Mouse (Mus musculus) c-Kit-negative CD71-positive TER-119-positive erythroid progenitor cells, embryonic 14.5 days (primary cell): ENCODE measurements around the gene Nat8.
"Not testable (repeated sequence)": the region's sequence is repeated elsewhere in the genome, so short reads cannot be mapped to it uniquely, and the experiment has no call there.

Experiments used
- DNase-seq: peaks from one replicate; pipeline ENCODE4 v3.0.0-alpha.2; 2013; ENCODE audit warnings: low read depth, low spot score

Gene Nat8

DNA sequence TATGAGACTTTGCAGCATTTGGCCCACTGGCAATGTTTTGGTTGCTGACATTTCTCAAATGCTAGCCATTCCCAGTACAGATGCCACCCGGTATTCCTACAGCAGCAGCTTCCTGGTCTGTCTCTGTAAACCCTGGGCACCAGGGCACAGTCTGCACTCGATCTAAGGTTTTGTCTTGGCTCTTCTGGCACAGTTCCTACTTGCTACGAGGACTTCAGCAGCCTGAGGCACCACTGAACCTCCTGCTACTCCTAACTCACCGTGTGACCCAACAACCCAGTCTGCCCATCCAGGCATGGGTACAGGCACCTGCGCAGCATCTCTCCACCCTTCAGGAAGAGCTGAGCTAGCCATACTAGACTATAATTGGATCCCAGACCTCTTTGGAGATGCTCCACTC lies 4.2 kb upstream of the Nat8 start:
- DNase-seq: not testable (repeated sequence)

DNA sequence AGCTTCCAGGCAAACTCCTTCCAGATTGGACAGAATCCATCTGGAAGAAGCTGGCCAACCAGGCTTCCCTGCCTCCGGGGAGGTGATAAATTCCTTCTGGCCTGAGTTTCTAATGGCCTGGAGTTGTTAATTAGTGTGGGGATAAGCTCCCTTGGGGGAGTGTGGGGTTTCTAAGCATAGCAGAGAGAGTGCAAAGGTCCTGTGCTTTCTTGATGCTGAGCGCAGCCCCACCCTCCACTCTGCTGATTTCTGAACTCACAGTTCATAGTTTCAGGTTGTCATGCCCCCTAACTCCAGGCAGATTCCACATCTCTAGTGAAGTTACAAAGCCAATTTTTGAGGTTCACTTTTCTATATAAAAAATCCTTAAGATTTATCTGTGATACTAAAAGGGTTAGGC lies 3.2 kb upstream of the Nat8 start:
- not testable (repeated sequence) for DNase-seq

DNA sequence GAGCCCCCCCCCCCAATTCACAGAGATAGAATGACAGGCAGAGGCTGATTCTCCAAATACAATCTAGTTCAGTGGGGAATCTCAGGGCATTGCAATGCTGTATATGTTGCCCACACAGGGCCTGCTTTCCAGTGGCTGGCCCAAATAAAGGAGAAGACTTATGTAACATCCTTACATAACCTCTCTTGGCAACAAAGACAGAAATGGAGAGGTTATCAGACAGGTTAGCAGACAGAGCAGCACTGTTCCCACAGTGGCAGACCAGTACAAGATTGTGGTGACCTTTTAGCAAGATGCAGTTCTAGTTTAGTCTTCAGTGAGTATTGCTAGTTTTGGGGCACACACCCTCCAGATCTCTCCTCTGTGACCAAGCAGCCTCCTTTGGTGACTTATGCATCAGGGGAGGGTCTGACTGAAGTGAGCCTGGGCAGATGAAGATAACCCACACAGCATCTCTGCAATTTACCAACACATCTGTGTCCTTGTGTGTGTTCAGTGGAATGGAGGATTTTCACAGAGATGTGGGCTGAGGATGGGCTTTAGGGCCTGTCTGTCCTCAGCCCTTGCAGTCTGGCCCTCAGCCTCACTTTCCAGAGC lies 2.7 kb upstream of the Nat8 start:
- DNase-seq: not testable (repeated sequence)

DNA sequence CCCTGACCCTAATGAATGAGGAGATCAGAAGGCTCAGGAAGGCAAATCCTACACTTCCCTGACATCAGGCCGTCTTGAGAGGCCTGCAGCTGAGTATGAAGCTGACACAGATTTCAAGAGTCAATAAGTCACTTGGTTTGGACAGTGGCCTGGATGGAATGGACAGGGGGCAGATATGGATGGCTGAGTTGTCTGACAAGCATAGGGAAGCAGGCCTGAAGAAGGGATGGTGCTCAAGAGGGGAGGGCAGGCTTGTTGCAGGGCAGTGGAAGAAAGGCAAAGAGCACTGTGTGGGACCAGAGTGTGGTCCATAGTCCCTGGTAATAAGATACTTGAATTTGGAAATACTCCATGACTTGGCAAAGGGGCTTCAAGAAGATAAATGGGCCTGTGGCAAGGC lies 2.4 kb downstream of the Nat8 start:
- DNase-seq: no peak

DNA sequence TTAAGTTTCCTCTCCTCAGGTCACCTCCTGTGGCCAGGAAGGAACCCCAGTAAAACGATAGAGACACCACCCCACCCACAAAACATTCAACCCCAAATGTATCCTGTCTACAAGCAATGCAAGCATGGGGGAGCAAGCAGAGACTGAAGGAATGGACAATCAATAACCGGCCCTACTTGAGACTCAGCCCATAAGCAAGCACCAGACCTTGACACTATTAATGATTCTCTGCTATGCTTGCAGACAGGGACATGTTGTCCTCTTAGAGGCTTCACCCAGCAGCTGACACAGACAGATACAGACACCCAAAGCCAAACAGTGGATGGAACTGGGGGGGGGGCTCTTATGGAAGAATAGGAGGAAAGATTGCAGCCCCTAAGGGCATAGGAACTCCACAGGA lies 6.0 kb downstream of the Nat8 start:
- DNase-seq: no peak

DNA sequence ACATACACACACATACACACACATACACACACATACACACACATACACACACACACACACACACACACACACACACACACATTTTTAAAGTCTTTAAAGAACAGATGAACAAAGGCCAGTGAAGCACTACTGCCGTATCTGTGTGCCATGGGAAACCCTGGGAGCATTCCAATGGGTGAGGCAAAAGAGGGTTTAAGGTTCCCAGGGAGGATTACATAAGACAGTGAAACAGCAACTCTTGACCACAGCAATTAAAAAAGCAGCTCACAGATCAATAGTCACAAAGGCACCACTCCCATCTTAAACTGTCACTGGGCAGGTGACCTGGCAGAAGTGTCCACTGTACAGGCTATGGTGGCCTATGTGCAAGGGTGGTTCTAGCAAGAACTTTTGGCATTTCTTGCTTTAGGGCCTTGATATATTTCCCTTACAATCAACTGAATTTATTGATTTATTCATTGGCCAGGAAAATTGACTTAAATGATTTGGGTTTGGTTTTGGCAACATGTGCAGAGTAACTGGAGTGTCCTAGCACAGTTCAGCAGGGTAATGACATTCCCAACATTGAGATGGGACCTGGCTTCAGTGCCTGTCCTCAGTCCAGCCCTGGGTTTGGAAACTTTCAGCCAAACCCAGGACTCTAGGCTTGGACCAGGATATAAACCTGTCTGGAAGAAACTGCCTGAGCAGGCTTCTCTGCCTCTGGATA lies 8.3 kb downstream of the Nat8 start:
- no peak for DNase-seq

DNA sequence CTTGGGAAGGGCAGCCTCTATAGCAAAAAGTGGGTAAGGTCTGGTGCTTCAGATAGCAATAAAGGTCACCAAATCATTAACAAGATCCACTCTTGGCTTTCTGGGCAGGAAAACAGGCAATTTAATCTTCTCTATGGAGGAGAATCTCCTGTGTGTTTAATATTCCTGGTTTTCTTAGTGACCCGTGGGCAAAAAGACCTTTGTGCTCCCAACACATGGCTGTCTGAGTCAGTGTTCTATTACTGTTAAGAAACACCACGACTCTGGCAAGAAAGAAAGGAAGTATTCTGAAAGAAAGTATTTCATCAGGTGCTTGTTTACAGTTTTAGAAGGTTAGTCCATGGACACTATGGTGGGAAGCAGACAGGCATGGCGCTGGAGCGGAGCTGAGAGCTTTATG lies 9.6 kb downstream of the Nat8 start:
- DNase-seq: no peak

DNA sequence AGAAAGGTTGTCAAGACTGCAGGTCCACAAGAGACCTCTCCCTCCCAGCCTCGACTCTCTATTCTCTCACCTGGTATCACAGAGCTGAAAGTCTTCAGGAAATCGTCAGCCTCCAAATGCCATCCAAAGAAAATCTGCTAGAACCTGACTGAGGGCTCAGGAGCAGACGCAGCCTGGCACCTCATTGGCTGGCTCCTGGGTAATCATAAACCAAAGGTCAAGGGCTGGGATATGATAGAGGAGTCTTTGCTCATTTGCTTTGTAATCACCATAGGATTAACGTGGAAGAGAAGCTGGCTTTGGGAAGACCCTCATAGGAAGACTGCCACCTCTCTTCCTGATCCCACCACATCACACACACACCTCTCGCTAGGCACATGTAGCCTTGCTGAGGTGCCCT lies 11.0 kb downstream of the Nat8 start, which contains the start of the genes Nat8f6 and Nat8f5:
Gene Nat8f6 (minus strand): TSS at position 118 of the 400 bp plus-strand sequence.
Gene Nat8f5 (minus strand): TSS at position 136 of the 400 bp plus-strand sequence.
- DNase-seq: no peak

DNA sequence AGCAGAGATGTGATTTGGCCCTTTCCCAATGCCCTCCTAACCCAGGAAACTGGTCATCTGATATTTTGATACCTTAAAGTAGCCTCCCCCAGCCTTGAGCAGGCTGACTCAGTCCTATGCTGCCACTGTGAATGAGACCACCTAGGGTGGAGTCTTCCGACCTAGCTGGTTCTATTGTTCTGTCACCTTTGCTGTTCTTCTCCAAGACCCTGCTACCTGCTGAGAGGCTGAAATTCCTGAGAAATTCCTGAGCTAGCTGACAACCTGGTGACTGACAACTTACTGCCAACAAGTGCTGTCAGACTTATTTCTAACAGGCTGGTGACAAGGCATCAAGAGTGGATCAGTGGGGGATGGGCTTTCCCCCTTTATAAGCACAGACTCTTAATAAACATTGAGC lies 13.5 kb downstream of the Nat8 start:
- no peak for DNase-seq

DNA sequence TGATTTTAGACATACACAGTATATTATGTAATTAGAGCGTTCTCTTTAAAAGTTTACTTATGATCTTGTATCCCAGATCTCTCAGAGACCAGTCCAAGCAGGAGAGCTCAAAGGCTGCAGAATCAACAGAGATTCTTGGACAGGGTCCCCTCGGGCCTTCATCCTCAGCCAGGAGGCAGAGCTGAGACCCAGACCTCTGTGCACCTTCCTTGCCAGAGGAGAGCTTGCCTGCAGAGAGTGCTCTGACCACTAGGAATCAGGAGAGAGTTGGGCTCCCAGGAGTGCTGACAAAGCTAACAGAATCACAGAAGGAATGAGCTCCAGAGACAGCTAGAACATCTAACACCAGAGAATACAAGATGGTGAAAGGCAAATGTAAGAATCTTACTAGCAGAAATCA lies 18.5 kb downstream of the Nat8 start:
- no peak for DNase-seq

DNA sequence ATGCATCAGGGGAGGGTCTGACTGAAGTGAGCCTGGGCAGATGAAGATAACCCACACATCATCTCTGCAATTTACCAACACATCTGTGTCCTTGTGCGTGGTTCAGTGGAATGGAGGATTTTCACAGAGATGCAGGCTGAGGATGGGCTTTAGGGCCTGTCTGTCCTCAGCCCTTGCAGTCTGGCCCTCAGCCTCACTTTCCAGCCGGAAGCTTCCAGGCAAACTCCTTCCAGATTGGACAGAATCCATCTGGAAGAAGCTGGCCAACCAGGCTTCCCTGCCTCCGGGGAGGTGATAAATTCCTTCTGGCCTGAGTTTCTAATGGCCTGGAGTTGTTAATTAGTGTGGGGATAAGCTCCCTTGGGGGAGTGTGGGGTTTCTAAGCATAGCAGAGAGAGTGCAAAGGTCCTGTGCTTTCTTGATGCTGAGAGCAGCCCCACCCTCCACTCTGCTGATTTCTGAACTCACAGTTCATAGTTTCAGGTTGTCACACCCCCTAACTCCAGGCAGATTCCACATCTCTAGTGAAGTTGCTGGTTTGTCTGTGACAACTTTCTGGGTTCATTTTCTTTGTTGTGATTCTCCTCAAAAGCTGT lies 20.8 kb downstream of the Nat8 start:
- not testable (repeated sequence) for DNase-seq

DNA sequence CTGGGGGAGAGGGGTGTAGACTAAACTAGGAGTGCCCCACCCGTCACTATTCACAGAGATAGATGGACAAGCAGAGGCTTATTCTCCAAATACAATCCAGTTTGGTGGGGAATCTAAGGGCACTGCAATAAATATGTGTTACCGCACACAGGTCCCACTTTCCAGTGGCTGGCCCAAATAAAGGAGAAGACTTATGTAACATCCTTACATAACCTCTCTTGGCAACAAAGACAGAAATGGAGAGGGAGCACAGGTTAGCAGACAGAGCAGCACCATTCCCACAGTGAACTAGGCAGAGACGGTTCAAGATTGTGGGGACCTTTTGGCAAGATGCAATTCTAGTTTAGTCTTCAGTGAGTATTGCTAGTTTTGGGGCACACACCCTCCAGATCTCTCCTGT lies 21.4 kb downstream of the Nat8 start:
- DNase-seq: not testable (repeated sequence)

DNA sequence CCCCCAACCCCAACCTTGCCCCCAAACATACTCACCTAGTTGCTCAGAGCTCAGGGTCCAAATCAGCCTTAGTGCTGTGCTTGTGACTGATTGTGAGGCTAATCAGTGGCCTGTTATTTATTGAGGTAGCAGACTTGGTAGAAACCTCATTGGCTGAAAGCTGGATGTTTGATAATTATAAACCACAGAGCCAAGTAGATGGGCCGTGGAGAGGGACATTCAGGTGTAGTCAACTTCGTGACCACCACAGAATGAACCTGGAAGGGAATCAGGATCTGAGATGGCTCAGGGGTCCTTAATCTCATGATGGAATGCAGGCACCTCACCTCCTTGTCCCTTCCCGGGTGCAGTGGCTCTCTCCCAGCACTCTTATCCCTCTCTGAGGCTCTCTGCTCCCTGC lies 22.1 kb downstream of the Nat8 start:
- DNase-seq: not testable (repeated sequence)

DNA sequence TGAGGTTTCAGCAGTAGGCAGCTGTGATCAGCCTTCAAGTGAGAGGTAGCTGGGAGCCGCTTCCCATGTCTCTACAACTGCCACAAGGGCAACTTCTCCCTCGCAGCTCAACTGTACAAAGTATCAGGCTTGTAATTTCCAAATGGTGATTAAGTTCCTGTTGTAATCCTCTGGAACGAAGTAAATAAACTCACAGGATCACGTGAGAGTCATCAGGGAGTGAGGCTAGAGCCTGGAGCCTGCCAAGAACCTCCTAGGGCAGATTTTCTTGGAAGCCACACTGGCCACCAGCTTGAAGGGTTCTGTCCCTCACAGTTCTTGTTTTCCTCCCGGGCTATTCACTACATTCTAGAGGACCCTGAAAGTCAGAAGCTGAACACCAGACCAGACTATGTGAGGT lies 28.7 kb downstream of the Nat8 start:
- DNase-seq: not testable (repeated sequence)
